Mouse (Mus musculus): ENCODE measurements around the gene Gm28845. TPM values are rescaled to one million over a fixed set of nuclear protein-coding genes. Genes with fewer than 3 reads are reported as not detected.
"Not testable (repeated sequence)": the region's sequence is repeated elsewhere in the genome, so short reads cannot be mapped to it uniquely, and the experiment has no call there.

The Gm28845 gene
- polyA plus RNA-seq, 1 experiment, result 7.6 TPM

DNA sequence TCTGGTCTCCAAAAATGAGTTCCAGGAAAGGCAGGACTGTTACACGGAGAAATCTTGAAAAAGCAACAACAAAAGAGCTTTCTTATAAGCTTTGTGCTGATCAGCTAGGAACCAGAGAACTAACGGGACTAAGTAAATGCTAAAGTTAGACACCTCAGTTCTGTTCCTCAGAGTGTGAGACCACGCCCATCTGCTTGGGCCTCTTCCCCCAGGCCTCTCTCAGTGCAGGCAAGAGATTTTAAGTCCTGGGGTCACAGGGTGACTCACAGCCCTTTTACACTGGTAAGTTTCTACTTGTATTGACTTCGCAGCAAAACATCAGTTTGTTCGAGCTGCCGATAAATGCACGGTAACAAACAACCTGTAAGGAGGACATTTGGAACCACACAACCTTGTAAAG lies 67.7 kb downstream of the Gm28845 start:
- Histone ChIP-seq H3K36me3 (ENCODE audit: control insufficient read depth, insufficient read depth, low read length) (no peaks in the 10 kb centered on the region), H3K27me3 (replicated peaks; ENCODE audit: control insufficient read depth, insufficient read depth, low read length) (no peaks in the 10 kb centered on the region), H3K27ac (ENCODE audit: insufficient read depth, low read depth, low read length) (no peak overlapping the region), H3K4me3 (ENCODE audit: insufficient read depth, low read depth, low read length) (no peak overlapping the region), H3K4me1 (ENCODE audit: control insufficient read depth, insufficient read depth, low read length) (no peaks in the 10 kb centered on the region)
- 69% methylated on average over 7 of the region's 7 CpGs for WGBS
- DNase-seq, result no peak
- TF ChIP-seq CTCF (conservative IDR thresholded peaks at IDR 0.05; ENCODE audit: insufficient read depth, insufficient read length, low read depth, low read length) (no peak), POLR2A (IDR thresholded peaks at IDR 0.05; ENCODE audit: low read depth, low read length) (no peak)

GRCm38 (mm10) chr1:65050952-65051351 lies 68.4 kb downstream of the Gm28845 start, which contains the start of gene Cryge:
Gene Cryge, minus strand, starts transcription at chr1:65051149.
- H3K36me3 ChIP-seq (ENCODE audit: control insufficient read depth, insufficient read depth, low read length); H3K4me3 ChIP-seq (ENCODE audit: insufficient read depth, low read depth, low read length); H3K4me1 ChIP-seq (ENCODE audit: control insufficient read depth, insufficient read depth, low read length); DNase-seq; H3K27me3 ChIP-seq (replicated peaks; ENCODE audit: control insufficient read depth, insufficient read depth, low read length); H3K27ac ChIP-seq (ENCODE audit: insufficient read depth, low read depth, low read length): not testable (repeated sequence)
- 74% methylated on average over 12 of the region's 12 CpGs for WGBS

Other genes with a start within 250 kb of the Gm28845 start
- 3.3 and 3.7 TPM in 2 replicates for gene Plekhm3, start 162.7 kb downstream of the Gm28845 start, polyA plus RNA-seq (2012; rRNA removed)
- gene Akr1cl, start 86.8 kb downstream of the Gm28845 start, polyA plus RNA-seq (2012; rRNA removed), result 0.08 and 2.1 TPM in 2 replicates
- gene Cryge, start 68.4 kb downstream of the Gm28845 start, polyA plus RNA-seq (2012; rRNA removed), result not detected in 2 replicates
- gene Crygd, start 56.1 kb downstream of the Gm28845 start, polyA plus RNA-seq (2012; rRNA removed), result not detected in 2 replicates
- gene Crygc, start 45.9 kb downstream of the Gm28845 start, polyA plus RNA-seq (2012; rRNA removed), result not detected in 2 replicates
- not detected in 2 replicates for gene Crygb, start 37.3 kb downstream of the Gm28845 start, polyA plus RNA-seq (2012; rRNA removed)
- gene Cryga, start 16.2 kb downstream of the Gm28845 start, polyA plus RNA-seq (2012; rRNA removed), result 5.9 and 6.4 TPM in 2 replicates
- gene D630023F18Rik, start 3.7 kb upstream of the Gm28845 start, polyA plus RNA-seq (2012; rRNA removed), result 64.3 and 85.6 TPM in 2 replicates
- gene Idh1, start 66.9 kb upstream of the Gm28845 start, polyA plus RNA-seq (2012; rRNA removed), result 247 and 334 TPM in 2 replicates
- 8.0 and 9.3 TPM in 2 replicates for gene Pikfyve, start 67.1 kb upstream of the Gm28845 start, polyA plus RNA-seq (2012; rRNA removed)
- 0.05 TPM in 1 of 2 replicates, not detected in the other for gene Pth2r, start 162.5 kb upstream of the Gm28845 start, polyA plus RNA-seq (2012; rRNA removed)

Measured in kidney, adult 2 months (tissue).